Mouse (Mus musculus) midbrain, embryonic 10.5 days (tissue): Measurements from ENCODE around the gene Arih2. TPM values are rescaled to one million over a fixed set of nuclear protein-coding genes. Genes with fewer than 3 reads are reported as not detected.

ENCODE experiments used
- DNase-seq: peaks from one replicate; pipeline ENCODE4 v3.0.0-alpha.2; 2017; ENCODE audit warnings: low spot score
- H3K27ac ChIP-seq: fragments of 300-500 bp; sonication (generic); replicated peaks from 2 replicates; pipeline ENCODE4 v1.5.1; 2016; ENCODE audit warnings: mild to moderate bottlenecking
- H3K27me3 ChIP-seq: fragments of 300-500 bp; sonication (generic); 2 replicates; pipeline ENCODE4 v1.6.1; 2016; ENCODE audit warnings: low read depth, mild to moderate bottlenecking; ENCODE audit not compliant: poor library complexity, severe bottlenecking
- H3K36me3 ChIP-seq: fragments of 300-500 bp; sonication (generic); 2 replicates; pipeline ENCODE4 v1.6.1; 2016; ENCODE audit warnings: mild to moderate bottlenecking, moderate library complexity
- H3K4me1 ChIP-seq: fragments of 300-500 bp; sonication (generic); 2 replicates; pipeline ENCODE4 v1.6.1; 2016
- H3K4me3 ChIP-seq: fragments of 300-500 bp; sonication (generic); 2 replicates; pipeline ENCODE4 v1.5.1; 2016; ENCODE audit warnings: mild to moderate bottlenecking, moderate library complexity
- H3K9me3 ChIP-seq: fragments of 300-500 bp; sonication (generic); replicated peaks from 2 replicates; pipeline ENCODE4 v1.6.1; 2016; ENCODE audit warnings: mild to moderate bottlenecking
- WGBS: fragments of 180-500 bp; shearing (Covaris S2); methylation state at CpG from one replicate; pipeline ENCODE4 v1.1.7; 2016; 5-methylcytosine and 5-hydroxymethylcytosine counted together
- polyA plus RNA-seq: library from polyadenylated mRNA; unstranded; fragments of >200 nt; fragmentation: Nextera tagmentation; extraction: Ambion mirVana; gene quantifications from 2 replicates; pipeline ENCODE4 v1.2.1, GENCODE M21; 2016

Gene Arih2
- 66.8 and 72.6 TPM in 2 replicates for polyA plus RNA-seq

- H3K27me3 ChIP-seq: no peaks in the 10 kb centered on the region
- DNase-seq: peak; percentile 92
- under 1% methylated on average over 111 of the region's 112 CpGs for WGBS
These were observed at the start of gene Arih2 for GRCm38 (mm10) chr9:108648611-108649560. Arih2 (minus strand) TSS chr9:108649386.

GRCm38 (mm10) chr9:108694533-108694932, 45.3 kb upstream of the Arih2 start:
- H3K36me3 ChIP-seq: peaks cover 6% of the 10 kb centered on the region; the same call in 1 of the 2 replicates
- H3K9me3 ChIP-seq: no peaks in the 10 kb centered on the region
- 71% methylated on average over 1 of the region's 1 CpGs for WGBS
- no peak overlapping the region for H3K27ac ChIP-seq
- DNase-seq: no peak
- H3K27me3 ChIP-seq: peaks cover 35% of the 10 kb centered on the region
- H3K4me1 ChIP-seq: peaks cover 46% of the 10 kb centered on the region
- H3K4me3 ChIP-seq: 0 out of 2 replicates have a peak overlapping the region, but pooled peaks have one; percentile 78

More at GRCm38 (mm10) chr9:108648611-108649560, at the start of gene Arih2:
- peaks cover 13% of the 10 kb centered on the region for H3K36me3 ChIP-seq
- no peaks in the 10 kb centered on the region for H3K9me3 ChIP-seq
- peak within 1 kb of the TSS; percentile 94 for H3K27ac ChIP-seq
- H3K4me3 ChIP-seq: peak within 1 kb of the TSS; percentile 100
- H3K4me1 ChIP-seq: peaks cover 25% of the 10 kb centered on the region

GRCm38 (mm10) chr9:108693946-108694345, 44.8 kb upstream of the Arih2 start:
- peaks cover 52% of the 10 kb centered on the region for H3K4me1 ChIP-seq
- H3K9me3 ChIP-seq: no peaks in the 10 kb centered on the region
- H3K27ac ChIP-seq: no peak overlapping the region
- DNase-seq: no peak
- WGBS: 83% methylated on average over 4 of the region's 4 CpGs
- H3K36me3 ChIP-seq: peaks cover 6% of the 10 kb centered on the region; the same call in 1 of the 2 replicates
- peak overlapping the region; percentile 78 for H3K4me3 ChIP-seq
- H3K27me3 ChIP-seq: peaks cover 35% of the 10 kb centered on the region

- peaks cover 35% of the 10 kb centered on the region for H3K27me3 ChIP-seq
- DNase-seq: peak; percentile 74
- H3K27ac ChIP-seq: peak overlapping the region; percentile 86
- H3K36me3 ChIP-seq: 0 out of 2 replicates have a peak, but pooled peaks cover 2% of the 10 kb centered on the region
- under 1% methylated on average over 92 of the region's 92 CpGs for WGBS
- H3K9me3 ChIP-seq: no peaks in the 10 kb centered on the region
- peak overlapping the region; percentile 78 for H3K4me3 ChIP-seq
- H3K4me1 ChIP-seq: peaks cover 67% of the 10 kb centered on the region
These were observed 43.2 kb upstream of the Arih2 start for GRCm38 (mm10) chr9:108692226-108693041.

GRCm38 (mm10) chr9:108691846-108692225, 42.6 kb upstream of the Arih2 start:
- Histone ChIP-seq H3K27me3 (peaks cover 35% of the 10 kb centered on the region), H3K36me3 (0 out of 2 replicates have a peak, but pooled peaks cover 2% of the 10 kb centered on the region), H3K27ac (peak overlapping the region; percentile 86), H3K9me3 (no peaks in the 10 kb centered on the region), H3K4me1 (peaks cover 73% of the 10 kb centered on the region), H3K4me3 (peak overlapping the region; percentile 78)
- peak; percentile 87 for DNase-seq
- under 1% methylated on average over 42 of the region's 42 CpGs for WGBS

GRCm38 (mm10) chr9:108691371-108691770, 42.2 kb upstream of the Arih2 start:
- Histone ChIP-seq H3K4me3 (peak overlapping the region; percentile 78), H3K36me3 (0 out of 2 replicates have a peak, but pooled peaks cover 2% of the 10 kb centered on the region), H3K4me1 (peaks cover 78% of the 10 kb centered on the region), H3K27me3 (peaks cover 35% of the 10 kb centered on the region), H3K27ac (peak overlapping the region; percentile 86), H3K9me3 (no peaks in the 10 kb centered on the region)
- 70% methylated on average over 8 of the region's 8 CpGs for WGBS
- no peak for DNase-seq

GRCm38 (mm10) chr9:108690914-108691313, 41.7 kb upstream of the Arih2 start:
- H3K27me3 ChIP-seq: peaks cover 35% of the 10 kb centered on the region
- H3K27ac ChIP-seq: no peak overlapping the region
- H3K4me1 ChIP-seq: peaks cover 82% of the 10 kb centered on the region
- H3K9me3 ChIP-seq: no peaks in the 10 kb centered on the region
- DNase-seq: no peak
- 0 out of 2 replicates have a peak, but pooled peaks cover 2% of the 10 kb centered on the region for H3K36me3 ChIP-seq
- peak overlapping the region; percentile 78; the same call in 1 of the 2 replicates for H3K4me3 ChIP-seq
- WGBS: 87% methylated on average over 6 of the region's 6 CpGs

GRCm38 (mm10) chr9:108689993-108690392, 40.8 kb upstream of the Arih2 start:
- H3K36me3 ChIP-seq: peaks cover 5% of the 10 kb centered on the region
- no peaks in the 10 kb centered on the region for H3K9me3 ChIP-seq
- H3K27me3 ChIP-seq: peaks cover 35% of the 10 kb centered on the region
- H3K4me1 ChIP-seq: peaks cover 82% of the 10 kb centered on the region
- 76% methylated on average over 1 of the region's 1 CpGs for WGBS
- H3K27ac ChIP-seq: 0 out of 2 replicates have a peak overlapping the region, but pooled peaks have one; percentile 13
- H3K4me3 ChIP-seq: no peak overlapping the region
- DNase-seq: no peak

- Histone ChIP-seq H3K27me3 (peaks cover 31% of the 10 kb centered on the region), H3K4me3 (no peak within 1 kb of the TSS), H3K9me3 (no peaks in the 10 kb centered on the region), H3K4me1 (peaks cover 79% of the 10 kb centered on the region), H3K36me3 (peaks cover 12% of the 10 kb centered on the region), H3K27ac (peak within 1 kb of the TSS; percentile 75)
- peak; percentile 77 for DNase-seq
- WGBS: 34% methylated on average over 1 of the region's 1 CpGs
These were observed 39.9 kb upstream of the Arih2 start, which contains the start of gene Prkar2a for GRCm38 (mm10) chr9:108689106-108689505. Prkar2a (plus strand) TSS chr9:108689314.

- WGBS: 81% methylated on average over 9 of the region's 9 CpGs
- peak overlapping the region; percentile 75; the same call in 1 of the 2 replicates for H3K27ac ChIP-seq
- peaks cover 72% of the 10 kb centered on the region for H3K4me1 ChIP-seq
These were observed 39.3 kb upstream of the Arih2 start for GRCm38 (mm10) chr9:108688451-108688850.

GRCm38 (mm10) chr9:108687686-108688085, 38.5 kb upstream of the Arih2 start:
- Histone ChIP-seq H3K27ac (peak overlapping the region; percentile 74; the same call in 1 of the 2 replicates), H3K4me1 (peaks cover 65% of the 10 kb centered on the region)
- DNase-seq: no peak

More at GRCm38 (mm10) chr9:108688451-108688850, 39.3 kb upstream of the Arih2 start:
- Histone ChIP-seq H3K4me3 (no peak overlapping the region), H3K27me3 (peaks cover 24% of the 10 kb centered on the region), H3K9me3 (no peaks in the 10 kb centered on the region), H3K36me3 (peaks cover 18% of the 10 kb centered on the region)
- DNase-seq: no peak

GRCm38 (mm10) chr9:108687181-108687580, 38.0 kb upstream of the Arih2 start:
- Histone ChIP-seq H3K27ac (peak overlapping the region; percentile 74), H3K4me1 (peaks cover 60% of the 10 kb centered on the region), H3K9me3 (no peaks in the 10 kb centered on the region), H3K36me3 (peaks cover 30% of the 10 kb centered on the region), H3K27me3 (peaks cover 19% of the 10 kb centered on the region), H3K4me3 (no peak overlapping the region)
- 85% methylated on average over 6 of the region's 6 CpGs for WGBS
- DNase-seq: no peak

More at GRCm38 (mm10) chr9:108687686-108688085, 38.5 kb upstream of the Arih2 start:
- WGBS: 70% methylated on average over 2 of the region's 2 CpGs
- H3K9me3 ChIP-seq: no peaks in the 10 kb centered on the region
- peaks cover 25% of the 10 kb centered on the region for H3K36me3 ChIP-seq
- no peak overlapping the region for H3K4me3 ChIP-seq
- H3K27me3 ChIP-seq: peaks cover 19% of the 10 kb centered on the region
